Mouse (Mus musculus) layer of hippocampus, adult 6 months (tissue): Measurements from ENCODE around the gene Cdc20b. TPM values are rescaled to one million over a fixed set of nuclear protein-coding genes. Genes with fewer than 3 reads are reported as not detected.

ENCODE experiments used
- long read RNA-seq, 2 experiments: library from polyadenylated mRNA; unstranded; transcript quantifications; one replicate each; pipeline ENCODE4 v2.0.0; 2019 to 2020
- microRNA-seq: library from miRNA; unstranded; fragments of <30 nt; microRNA quantifications from one replicate; pipeline ENCODE4 v1.2.0, GENCODE M21; 2020
- polyA plus RNA-seq: library from polyadenylated mRNA; unstranded; fragments of <200 nt; fragmentation: Nextera tagmentation; gene quantifications from 2 replicates; pipeline ENCODE4 v1.2.3, GENCODE M21; 2021

Gene Cdc20b
- not detected in 2 replicates for polyA plus RNA-seq
- long read RNA-seq, experiment 1: 0 reads
- long read RNA-seq, experiment 2: 0 reads

GRCm38 (mm10) chr13:113034950-113035421 is at the start of gene Cdc20b:
Gene Cdc20b (plus strand): TSS chr13:113035111.

GRCm38 (mm10) chr13:112987532-112987943 is 47.4 kb upstream of the Cdc20b start, which contains the start of gene Ccno:
Gene Ccno (plus strand): TSS chr13:112987802.

DNA sequence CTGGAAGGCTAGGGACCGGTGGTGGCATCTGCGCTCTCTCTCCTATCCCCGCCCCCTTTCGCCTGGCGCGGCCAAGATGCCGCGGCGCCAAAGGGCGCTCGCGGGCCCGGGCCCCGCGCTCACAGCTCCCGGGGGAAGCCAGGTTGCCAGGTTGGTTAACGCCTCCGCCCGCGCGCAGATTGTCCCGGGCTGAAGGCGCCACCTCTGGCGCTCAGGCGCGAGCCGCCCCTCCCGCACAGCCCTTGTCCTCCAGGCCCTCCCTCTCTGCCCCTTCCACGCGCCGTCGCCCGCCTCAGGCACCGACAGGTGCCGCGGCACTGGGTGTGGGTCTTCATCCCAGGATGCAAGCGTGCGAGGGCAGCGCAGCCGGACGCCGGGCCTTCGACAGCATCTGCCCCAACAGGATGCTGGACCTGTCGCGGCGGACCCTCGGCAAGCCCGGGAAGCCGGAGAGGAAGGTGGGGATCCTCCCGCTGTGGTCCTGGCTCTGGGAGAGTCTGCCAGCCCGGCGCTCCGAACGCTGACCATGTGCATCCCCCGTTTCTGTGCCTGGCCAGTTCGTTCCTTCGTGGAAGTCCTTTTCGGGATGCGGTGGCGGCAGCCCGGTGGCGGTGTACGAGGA is 41.3 kb upstream of the Cdc20b start, which contains the start of gene Mcidas:
TSS of gene Mcidas (plus strand) at position 315 of the 622 bp plus-strand sequence.

GRCm38 (mm10) chr13:113046211-113046883 is 11.4 kb downstream of the Cdc20b start, which contains the start of gene Gpx8:
Gene Gpx8 (minus strand): TSS chr13:113046410.

GRCm38 (mm10) chr13:113100879-113101278 is 66.0 kb downstream of the Cdc20b start, which contains the start of gene Gzma:
Gene Gzma (minus strand): TSS chr13:113100981.

Small RNA genes within 50 kb of the gene (microRNA-seq; reads per million reads assigned to microRNA genes)
- gene Mir449a (30.3 reads per million, percentile 47 among the genes with 10 or more reads in this experiment), gene Mir449b (not detected), gene Mir449c (0.64 reads per million)

Other genes with a start within 250 kb of the Cdc20b start
- 58.1 and 59.7 TPM in 2 replicates for gene Plpp1, start 234.3 kb upstream of the Cdc20b start, polyA plus RNA-seq
- gene Mtrex, start 107.7 kb upstream of the Cdc20b start, polyA plus RNA-seq: 19.1 and 22.0 TPM in 2 replicates
- 12.6 and 14.9 TPM in 2 replicates for gene Dhx29, start 107.7 kb upstream of the Cdc20b start, polyA plus RNA-seq
- gene Ccno, start 47.3 kb upstream of the Cdc20b start, polyA plus RNA-seq: 3.2 and 4.1 TPM in 2 replicates
- 0.26 and 0.33 TPM in 2 replicates for gene Mcidas, start 41.3 kb upstream of the Cdc20b start, polyA plus RNA-seq
- 9.5 and 30.1 TPM in 2 replicates for gene Gpx8, start 11.3 kb downstream of the Cdc20b start, polyA plus RNA-seq
- gene Gzma, start 65.9 kb downstream of the Cdc20b start, polyA plus RNA-seq: not detected in 2 replicates
- 0.19 TPM in 1 of 2 replicates, not detected in the other for gene Esm1, start 174.5 kb downstream of the Cdc20b start, polyA plus RNA-seq
- 0.14 and 0.18 TPM in 2 replicates for gene Gzmk, start 190.8 kb downstream of the Cdc20b start, polyA plus RNA-seq